Mouse (Mus musculus) urinary bladder, postnatal 25 days (tissue): ENCODE results near the gene Pnpla5.

ENCODE experiments used
- DNase-seq: peaks from one replicate; pipeline ENCODE4 v3.0.0; 2022; ENCODE audit warnings: low spot score

Pnpla5 gene

DNA sequence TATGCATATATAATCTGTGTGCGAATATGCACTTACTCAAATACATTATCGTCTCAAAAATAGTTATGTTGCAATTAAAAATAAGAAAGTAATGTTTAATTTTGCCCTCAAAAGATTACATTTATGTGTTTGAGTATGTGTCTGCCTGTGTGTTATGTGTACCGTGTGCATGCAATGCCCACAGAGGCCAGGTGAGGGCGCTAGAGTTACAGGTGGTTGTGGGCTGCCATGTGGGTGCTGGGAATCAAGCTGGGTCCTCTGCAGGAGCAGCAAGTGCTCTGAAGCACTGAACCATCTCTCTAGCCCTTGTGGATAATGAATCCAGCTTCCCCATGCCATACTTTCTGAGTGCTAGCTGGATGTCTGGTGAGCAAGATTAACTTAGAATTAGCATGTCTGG, 57.3 kb downstream of the Pnpla5 start:
- DNase-seq: no peak

DNA sequence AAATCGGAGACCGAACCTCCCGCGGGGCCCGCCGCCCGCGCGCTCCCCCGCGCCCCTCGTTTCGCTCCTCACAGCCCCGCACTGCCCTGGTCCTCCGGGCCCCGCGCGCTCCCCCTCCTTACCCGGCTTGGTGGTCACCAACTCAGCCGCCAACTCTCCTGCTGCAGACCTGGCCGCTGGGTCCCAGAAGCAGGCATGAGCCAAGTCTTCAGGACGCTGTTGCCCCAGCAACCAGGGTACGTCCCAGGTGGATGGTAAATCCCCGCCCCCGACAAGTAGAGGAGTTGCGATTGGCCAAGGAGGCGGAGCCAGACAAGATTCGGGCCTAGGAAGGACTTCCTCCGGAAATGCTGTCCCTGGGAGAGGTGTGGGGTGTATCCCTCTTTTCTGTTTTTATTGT, 57.8 kb downstream of the Pnpla5 start, which contains the start of gene Efcab6:
Efcab6 (minus strand) TSS at position 240 of the 400 bp plus-strand sequence.
- DNase-seq: no peak
